Mouse (Mus musculus) forebrain, postnatal 0 days (tissue): ENCODE measurements around the gene Arid5b. TPM values are rescaled to one million over a fixed set of nuclear protein-coding genes. Genes with fewer than 3 reads are reported as not detected.

Source experiments
- ATAC-seq: fragments of 200-750 bp; cut with Nextera tagmentation; 2 replicates; pipeline ENCODE4 v1.8.0; 2017; ENCODE audit warnings: mild to moderate bottlenecking, moderate library complexity
- DNase-seq: peaks from one replicate; pipeline ENCODE4 v3.0.0-alpha.2; 2015
- H3K27ac ChIP-seq: fragments of 300-500 bp; sonication (generic); 2 replicates; pipeline ENCODE4 v1.5.1; 2014; ENCODE audit warnings: low read depth, mild to moderate bottlenecking, antibody characterized with exemption, low read length, moderate library complexity, mixed read lengths
- H3K27me3 ChIP-seq: fragments of 300-500 bp; sonication (generic); 2 replicates; pipeline ENCODE4 v1.6.1; 2014; ENCODE audit warnings: mild to moderate bottlenecking, low read length, mixed read lengths; ENCODE audit not compliant: insufficient read depth
- H3K36me3 ChIP-seq: fragments of 300-500 bp; sonication (generic); 2 replicates; pipeline ENCODE4 v1.6.1; 2014; ENCODE audit warnings: mild to moderate bottlenecking, moderate library complexity; ENCODE audit not compliant: insufficient read depth
- H3K4me1 ChIP-seq: fragments of 300-500 bp; sonication (generic); 2 replicates; pipeline ENCODE4 v1.6.1; 2014; ENCODE audit warnings: antibody characterized with exemption; ENCODE audit not compliant: insufficient read depth
- H3K4me2 ChIP-seq: fragments of 300-500 bp; sonication (generic); 2 replicates; pipeline ENCODE4 v1.6.1; 2014; ENCODE audit warnings: low read depth, mild to moderate bottlenecking, moderate library complexity
- H3K4me3 ChIP-seq: fragments of 300-500 bp; sonication (generic); 2 replicates; pipeline ENCODE4 v1.5.1; 2014; ENCODE audit warnings: low read depth, low read length, mixed read lengths
- H3K9ac ChIP-seq: fragments of 300-500 bp; sonication (generic); 2 replicates; pipeline ENCODE4 v1.6.1; 2014; ENCODE audit warnings: mild to moderate bottlenecking
- H3K9me3 ChIP-seq: fragments of 300-500 bp; sonication (generic); 2 replicates; pipeline ENCODE4 v1.6.1; 2016; ENCODE audit warnings: low read length
- CTCF ChIP-seq: sonication (generic); IDR thresholded peaks from 2 replicates; pipeline ENCODE4 v1.5.1; 2016; ENCODE audit warnings: antibody characterized with exemption, control low read depth, low read depth
- WGBS: fragments of 180-500 bp; shearing (Covaris S2); extraction: QIAGEN DNeasy Blood & Tissue Kit; methylation state at CpG from one replicate; pipeline ENCODE4 v1.1.7; 2014; 5-methylcytosine and 5-hydroxymethylcytosine counted together
- polyA plus RNA-seq: library from polyadenylated mRNA; unstranded; fragments of >200 nt; fragmentation: Nextera tagmentation; extraction: Ambion mirVana; gene quantifications from 2 replicates; pipeline ENCODE4 v1.2.1, GENCODE M21; 2015
- total RNA-seq: library from RNA; depleted of rRNA; stranded (reverse); fragments of >200 nt; gene quantifications from 2 replicates; pipeline ENCODE4 v1.2.3, GENCODE M21; 2014

The Arid5b gene
- total and polyA plus RNA-seq, 2 experiments from 2014 or later: 14.3 to 14.5 TPM

DNA sequence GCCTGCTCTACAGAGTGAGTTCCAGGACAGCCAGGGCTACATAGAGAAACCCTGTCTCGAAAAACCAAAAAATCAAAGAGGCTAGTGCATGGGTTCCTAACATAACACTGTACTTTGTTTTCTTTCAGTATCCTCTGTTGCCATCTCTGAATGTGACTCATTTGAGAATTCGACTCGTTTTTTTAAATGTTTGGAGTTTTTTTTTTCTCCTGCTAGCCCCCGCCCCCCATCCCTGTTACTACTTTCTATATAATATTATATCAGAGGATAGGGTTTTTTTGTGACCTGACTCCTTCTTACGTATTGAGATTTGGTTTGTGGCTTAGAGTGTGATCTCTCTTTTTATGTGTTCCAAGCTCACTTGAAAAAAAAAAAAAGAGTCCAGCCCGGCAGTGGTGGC lies 223.8 kb downstream of the Arid5b start:
- H3K4me3 ChIP-seq: no peak overlapping the region
- DNase-seq (no peak), ATAC-seq (no peak)
- no peak overlapping the region for H3K4me2 ChIP-seq
- 90% methylated on average over 6 of the region's 6 CpGs for WGBS
- H3K27me3 ChIP-seq: no peaks in the 10 kb centered on the region
- no peaks in the 10 kb centered on the region for H3K9me3 ChIP-seq
- no peak overlapping the region for H3K9ac ChIP-seq
- no peak overlapping the region for H3K27ac ChIP-seq
- no peaks in the 10 kb centered on the region for H3K4me1 ChIP-seq
- no peak for TF ChIP-seq CTCF
- H3K36me3 ChIP-seq: no peaks in the 10 kb centered on the region

DNA sequence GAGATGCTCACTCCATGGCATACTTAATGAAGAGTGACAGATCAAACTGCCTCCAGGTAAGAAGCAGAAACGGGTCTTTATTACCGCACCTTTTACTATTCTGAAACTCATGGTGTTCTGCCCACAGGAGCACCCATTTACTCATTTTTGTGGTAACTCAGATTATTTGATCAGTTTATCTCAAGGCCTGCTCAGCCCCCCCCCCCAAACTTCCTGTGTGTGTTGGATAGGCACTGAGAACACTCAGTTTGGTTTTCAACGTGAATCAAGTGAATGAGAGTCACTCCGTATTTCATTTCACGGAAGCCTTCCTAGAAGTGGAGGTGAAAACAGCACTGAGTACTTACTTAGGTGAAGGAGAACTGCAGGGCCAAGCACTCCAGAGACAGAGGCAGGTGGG lies 224.4 kb downstream of the Arid5b start:
- Histone ChIP-seq H3K4me2 (no peak overlapping the region), H3K4me1 (no peaks in the 10 kb centered on the region), H3K9me3 (no peaks in the 10 kb centered on the region), H3K4me3 (no peak overlapping the region), H3K27me3 (no peaks in the 10 kb centered on the region), H3K9ac (no peak overlapping the region), H3K27ac (no peak overlapping the region), H3K36me3 (no peaks in the 10 kb centered on the region)
- DNase-seq (no peak), ATAC-seq (no peak)
- no peak for TF ChIP-seq CTCF
- 90% methylated on average over 5 of the region's 5 CpGs for WGBS

DNA sequence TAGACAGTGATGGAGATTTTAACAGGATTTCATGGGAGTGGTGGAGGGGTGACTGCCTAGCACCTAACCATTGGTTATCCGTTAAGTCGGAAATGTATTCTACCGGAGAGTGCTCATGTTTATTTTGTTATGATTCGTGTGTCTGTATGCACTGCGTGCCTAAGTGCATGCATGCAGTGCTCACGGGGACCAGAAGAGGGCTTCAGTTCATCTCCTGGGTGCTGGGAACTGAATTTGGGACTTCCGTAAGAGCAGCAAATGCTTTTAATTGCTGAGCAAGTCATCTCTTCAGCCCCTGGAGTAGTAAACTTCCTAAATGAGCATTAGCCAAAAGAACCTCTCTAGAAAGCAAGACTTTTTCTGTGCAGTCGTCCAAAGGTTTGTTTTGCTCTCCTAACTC lies 226.2 kb downstream of the Arid5b start:
- DNase-seq: no peak
- 92% methylated on average over 8 of the region's 8 CpGs for WGBS
- H3K9ac ChIP-seq: no peak overlapping the region
- no peaks in the 10 kb centered on the region for H3K4me1 ChIP-seq
- peak; percentile 14; the same call in 1 of the 2 replicates for TF ChIP-seq CTCF
- H3K4me2 ChIP-seq: no peak overlapping the region
- H3K36me3 ChIP-seq: no peaks in the 10 kb centered on the region
- ATAC-seq: no peak
- no peak overlapping the region for H3K27ac ChIP-seq
- no peak overlapping the region for H3K4me3 ChIP-seq
- H3K9me3 ChIP-seq: no peaks in the 10 kb centered on the region
- no peaks in the 10 kb centered on the region for H3K27me3 ChIP-seq

GRCm38 (mm10) chr10:68051316-68051933 lies 227.1 kb downstream of the Arid5b start:
- no peaks in the 10 kb centered on the region for H3K9me3 ChIP-seq
- H3K36me3 ChIP-seq: no peaks in the 10 kb centered on the region
- DNase-seq (no peak), ATAC-seq (peak; percentile 71)
- no peak overlapping the region for H3K4me2 ChIP-seq
- H3K4me1 ChIP-seq: no peaks in the 10 kb centered on the region
- H3K4me3 ChIP-seq: no peak overlapping the region
- WGBS: 80% methylated on average over 14 of the region's 14 CpGs
- TF ChIP-seq CTCF: no peak
- H3K9ac ChIP-seq: no peak overlapping the region
- no peaks in the 10 kb centered on the region for H3K27me3 ChIP-seq
- no peak overlapping the region for H3K27ac ChIP-seq

- DNase-seq (no peak), ATAC-seq (no peak)
- no peak for TF ChIP-seq CTCF
- Histone ChIP-seq H3K4me3 (no peak overlapping the region), H3K4me2 (no peak overlapping the region), H3K27me3 (no peaks in the 10 kb centered on the region), H3K9me3 (no peaks in the 10 kb centered on the region), H3K36me3 (no peaks in the 10 kb centered on the region), H3K4me1 (no peaks in the 10 kb centered on the region), H3K9ac (no peak overlapping the region), H3K27ac (no peak overlapping the region)
- WGBS: 90% methylated on average over 13 of the region's 13 CpGs
These were observed 227.7 kb downstream of the Arid5b start for GRCm38 (mm10) chr10:68050882-68051281.

DNA sequence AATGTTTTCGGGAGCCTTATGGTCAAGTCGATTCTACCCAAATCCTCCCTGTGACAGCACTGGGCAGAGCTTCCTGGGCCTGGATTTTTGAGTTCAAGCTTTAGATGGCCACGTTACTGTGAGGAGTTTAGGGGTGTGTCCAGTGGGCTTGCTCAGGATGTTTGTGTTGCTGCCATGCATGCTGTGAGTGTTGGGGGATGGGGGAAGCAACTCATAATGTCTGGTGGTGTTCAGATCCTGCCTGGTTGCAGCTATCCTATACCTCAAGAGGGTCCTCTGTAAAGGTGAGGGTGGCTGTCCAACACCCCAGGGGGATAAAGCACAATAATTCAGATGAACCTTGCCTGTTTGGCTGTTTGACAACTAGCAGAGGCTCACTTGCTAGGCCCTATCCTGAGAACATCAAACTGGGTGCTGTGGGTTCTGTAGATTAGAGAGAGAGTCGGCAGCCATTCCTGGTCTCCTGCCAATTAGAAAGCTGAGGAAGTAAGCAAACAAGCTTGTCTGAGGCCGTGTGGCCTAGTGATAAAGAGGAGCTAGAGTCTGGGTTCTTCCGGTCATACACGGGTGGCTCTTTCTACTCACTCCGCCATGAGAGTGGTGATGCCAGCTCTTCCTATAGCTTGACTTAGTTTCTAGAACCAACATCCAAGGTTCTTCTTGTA lies 229.8 kb downstream of the Arid5b start:
- DNase-seq: no peak
- H3K27ac ChIP-seq: no peak overlapping the region

DNA sequence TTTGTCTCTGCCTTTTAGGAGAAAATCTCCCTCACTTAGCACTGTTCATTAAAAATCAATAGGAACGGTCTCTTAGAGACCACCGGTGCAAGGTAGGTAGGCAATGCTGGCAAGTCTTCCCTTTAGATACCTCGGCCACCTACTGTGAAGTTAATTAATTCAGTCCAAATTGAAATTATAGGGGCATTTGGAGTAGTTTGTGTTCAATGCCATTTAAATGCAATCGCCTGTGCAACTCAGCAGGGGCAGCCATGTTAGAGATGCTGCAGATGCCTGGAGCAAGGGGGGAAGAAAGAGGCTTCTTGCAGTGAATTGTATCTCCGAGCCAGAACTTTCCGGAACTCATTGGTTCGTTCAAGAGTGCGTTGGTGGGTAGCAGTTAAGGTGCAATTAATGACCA lies 233.7 kb downstream of the Arid5b start:
- H3K4me1 ChIP-seq: no peaks in the 10 kb centered on the region; the same call in 1 of the 2 replicates
- no peak for TF ChIP-seq CTCF
- no peak overlapping the region for H3K27ac ChIP-seq
- H3K4me3 ChIP-seq: no peak overlapping the region
- WGBS: 49% methylated on average over 8 of the region's 8 CpGs
- H3K36me3 ChIP-seq: no peaks in the 10 kb centered on the region
- no peak overlapping the region for H3K4me2 ChIP-seq
- no peak for DNase-seq
- H3K9ac ChIP-seq: no peak overlapping the region
- no peak for ATAC-seq
- H3K9me3 ChIP-seq: no peaks in the 10 kb centered on the region
- no peaks in the 10 kb centered on the region for H3K27me3 ChIP-seq

More for the DNA sequence above, 229.8 kb downstream of the Arid5b start:
- no peaks in the 10 kb centered on the region for H3K36me3 ChIP-seq
- H3K27me3 ChIP-seq: no peaks in the 10 kb centered on the region
- ATAC-seq: no peak
- WGBS: 91% methylated on average over 8 of the region's 8 CpGs
- no peaks in the 10 kb centered on the region; the same call in 1 of the 2 replicates for H3K4me1 ChIP-seq
- no peak overlapping the region for H3K4me2 ChIP-seq
- TF ChIP-seq CTCF: no peak
- H3K4me3 ChIP-seq: no peak overlapping the region
- no peak overlapping the region for H3K9ac ChIP-seq
- no peaks in the 10 kb centered on the region for H3K9me3 ChIP-seq
